8 mouse cellular contexts compared by ENCODE assay signal in genomic region chr5:115156401-115156800, GRCm38 (mm10). TPM values are rescaled to one million over a fixed set of nuclear protein-coding genes. Genes with fewer than 3 reads are reported as not detected.
A peak's percentile ranks its signal among the peaks of the same experiment; 100 is the strongest.
DNase-seq lines count a peak whose midpoint lies in the region; ATAC-seq and TF ChIP-seq lines count a peak whose summit lies in the region.
"Had no signal": no experiment of that assay in that cellular context is flagged by ENCODE, and none has a peak within 500 bp of the region (broad histone marks: within the 10 kb centered on the region; RNA-seq: fewer than 3 reads in every experiment).

No protein-coding gene starts in this region.

- TF ChIP-seq CTCF in lung, postnatal 0 days (IDR thresholded peaks at IDR 0.05): no peak

- H3K9ac ChIP-seq in lung, postnatal 0 days (replicated peaks; ENCODE audit: low read depth): peak overlapping the region; percentile 20; the same call in 1 of the 2 replicates
- H3K9ac ChIP-seq in forebrain, embryonic 12.5 days: peak overlapping the region; percentile 97
- peak overlapping the region; percentile 98 for H3K9ac ChIP-seq in liver, embryonic 11.5 days (ENCODE audit: low read depth, low read length)

- H3K4me2 ChIP-seq in lung, postnatal 0 days (replicated peaks; ENCODE audit: low read depth, low read length): peak overlapping the region; percentile 94
- peak overlapping the region; percentile 79 for H3K4me2 ChIP-seq in forebrain, embryonic 12.5 days
- peak overlapping the region; percentile 94 for H3K4me2 ChIP-seq in liver, embryonic 11.5 days

- DNase-seq in lung, postnatal 0 days (ENCODE audit: low spot score): no peak
- DNase-seq in lung, postnatal 10 days: no peak
- DNase-seq in liver, embryonic 11.5 days (ENCODE audit: low spot score): no peak
- DNase-seq in thymus, postnatal 14 days: peak; percentile 44
- DNase-seq in gastrocnemius, adult 8-10 months (ENCODE audit: low spot score in 2 of 2): no peak
- no peak for DNase-seq in right cerebral cortex, postnatal 25 days

- H3K4me3 ChIP-seq in lung, postnatal 0 days (ENCODE audit: low read depth, low read length): peak overlapping the region; percentile 71
- H3K4me3 ChIP-seq in forebrain, embryonic 12.5 days (replicated peaks): peak overlapping the region; percentile 91
- H3K4me3 ChIP-seq in liver, embryonic 11.5 days (ENCODE audit: low read depth, low read length): peak overlapping the region; percentile 99

- ATAC-seq in lung, postnatal 0 days: no peak
- no peak for ATAC-seq in forebrain, embryonic 12.5 days (ENCODE audit: low FRiP score)
- no peak for ATAC-seq in liver, embryonic 11.5 days (replicated peaks; ENCODE audit: low FRiP score)

- no peaks in the 10 kb centered on the region for H3K36me3 ChIP-seq in lung, postnatal 0 days (ENCODE audit: insufficient read depth, low read length)
- peaks cover 10% of the 10 kb centered on the region; the same call in 1 of the 2 replicates for H3K36me3 ChIP-seq in forebrain, embryonic 12.5 days (replicated peaks)
- no peaks in the 10 kb centered on the region for H3K36me3 ChIP-seq in liver, embryonic 11.5 days (ENCODE audit: control insufficient read depth, insufficient read depth, low read length)

- no peak overlapping the region for H3K27ac ChIP-seq in lung, postnatal 0 days (ENCODE audit: low read length)
- H3K27ac ChIP-seq in forebrain, embryonic 12.5 days: no peak overlapping the region
- peak overlapping the region; percentile 16; the same call in 1 of the 2 replicates for H3K27ac ChIP-seq in liver, embryonic 11.5 days (ENCODE audit: low read depth, low read length)

- peaks cover 24% of the 10 kb centered on the region; the same call in 1 of the 2 replicates for H3K4me1 ChIP-seq in lung, postnatal 0 days (ENCODE audit: insufficient read depth, low read depth, low read length)
- H3K4me1 ChIP-seq in forebrain, embryonic 12.5 days: peaks cover 48% of the 10 kb centered on the region
- peaks cover 54% of the 10 kb centered on the region for H3K4me1 ChIP-seq in liver, embryonic 11.5 days (replicated peaks; ENCODE audit: control insufficient read depth, insufficient read depth, low read length)

- WGBS in lung, postnatal 0 days: 30% methylated on average over 7 of the region's 7 CpGs
- WGBS in forebrain, embryonic 12.5 days: 70% methylated on average over 7 of the region's 7 CpGs
- WGBS in liver, embryonic 11.5 days: 40% methylated on average over 7 of the region's 7 CpGs

- H3K27me3 ChIP-seq in lung, postnatal 0 days (replicated peaks; ENCODE audit: insufficient read depth, low read length): no peaks in the 10 kb centered on the region
- H3K27me3 ChIP-seq in forebrain, embryonic 12.5 days: no peaks in the 10 kb centered on the region
- no peaks in the 10 kb centered on the region for H3K27me3 ChIP-seq in liver, embryonic 11.5 days (replicated peaks; ENCODE audit: control insufficient read depth, insufficient read depth, low read length)

- no peak for TF ChIP-seq EP300 in lung, postnatal 0 days (IDR thresholded peaks at IDR 0.05)

- H3K9me3 ChIP-seq in lung, postnatal 0 days (ENCODE audit: low read length): no peaks in the 10 kb centered on the region
- no peaks in the 10 kb centered on the region for H3K9me3 ChIP-seq in forebrain, embryonic 12.5 days
- no peaks in the 10 kb centered on the region for H3K9me3 ChIP-seq in liver, embryonic 11.5 days (ENCODE audit: control insufficient read depth, low read length)

RNA-seq across cellular contexts. Expression of gene Mlec, which starts 1.6 kb away (rescaled TPM):
- polyA plus RNA-seq in lung, postnatal 0 days (2015; fragmentation: Nextera tagmentation; extraction: Ambion mirVana): 15.0 and 17.5 TPM in 2 replicates
- 50.3 and 50.8 TPM in 2 replicates for polyA plus RNA-seq in forebrain, embryonic 12.5 days (2016; fragmentation: Nextera tagmentation; extraction: Ambion mirVana)
- 56.2 and 59.5 TPM in 2 replicates for polyA plus RNA-seq in liver, embryonic 11.5 days (2014; fragmentation: Nextera tagmentation; extraction: Ambion mirVana)
- 100 to 1,000 TPM; 140 to 220 (median 197) TPM for total RNA-seq in gastrocnemius, adult 8-10 months (2022)

RNA-seq across cellular contexts. Expression of gene Unc119b, which starts 21.6 kb away (rescaled TPM):
- 21.8 and 24.8 TPM in 2 replicates for polyA plus RNA-seq in lung, postnatal 0 days (2015; fragmentation: Nextera tagmentation; extraction: Ambion mirVana)
- 68.6 and 69.8 TPM in 2 replicates for polyA plus RNA-seq in forebrain, embryonic 12.5 days (2016; fragmentation: Nextera tagmentation; extraction: Ambion mirVana)
- polyA plus RNA-seq in liver, embryonic 11.5 days (2014; fragmentation: Nextera tagmentation; extraction: Ambion mirVana): 26.8 and 27.3 TPM in 2 replicates
- 10 to 100 TPM in 2 of 4 experiments, 1 to 10 TPM in 2; 8.6 to 11.7 (median 9.8) TPM for total RNA-seq in gastrocnemius, adult 8-10 months (2022)

RNA-seq across cellular contexts. Expression of gene Acads, which starts 37.3 kb away (rescaled TPM):
- 43.6 and 43.9 TPM in 2 replicates for polyA plus RNA-seq in lung, postnatal 0 days (2015; fragmentation: Nextera tagmentation; extraction: Ambion mirVana)
- 32.7 and 33.0 TPM in 2 replicates for polyA plus RNA-seq in forebrain, embryonic 12.5 days (2016; fragmentation: Nextera tagmentation; extraction: Ambion mirVana)
- polyA plus RNA-seq in liver, embryonic 11.5 days (2014; fragmentation: Nextera tagmentation; extraction: Ambion mirVana): 35.5 and 37.4 TPM in 2 replicates
- total RNA-seq in gastrocnemius, adult 8-10 months (2022): 10 to 100 TPM; 66.4 to 76.7 (median 72.5) TPM

RNA-seq across cellular contexts. Expression of gene Cabp1, which starts 37.8 kb away (rescaled TPM):
- 0.90 and 1.1 TPM in 2 replicates for polyA plus RNA-seq in lung, postnatal 0 days (2015; fragmentation: Nextera tagmentation; extraction: Ambion mirVana)
- polyA plus RNA-seq in forebrain, embryonic 12.5 days (2016; fragmentation: Nextera tagmentation; extraction: Ambion mirVana): 6.0 and 6.1 TPM in 2 replicates
- polyA plus RNA-seq in liver, embryonic 11.5 days (2014; fragmentation: Nextera tagmentation; extraction: Ambion mirVana): 0.89 and 1.4 TPM in 2 replicates
- total RNA-seq in gastrocnemius, adult 8-10 months (2022): 1 to 10 TPM in 1 of 4 experiments, under 1 TPM in 3; 0.22 to 1.1 (median 0.38) TPM
- total RNA-seq: common myeloid progenitor, adult 5-6 weeks had no signal

RNA-seq across cellular contexts. Expression of gene Gm10401, which starts 58.3 kb away (rescaled TPM):
- 32.4 and 32.5 TPM in 2 replicates for polyA plus RNA-seq in lung, postnatal 0 days (2015; fragmentation: Nextera tagmentation; extraction: Ambion mirVana)
- polyA plus RNA-seq in forebrain, embryonic 12.5 days (2016; fragmentation: Nextera tagmentation; extraction: Ambion mirVana): 26.1 and 29.4 TPM in 2 replicates
- 19.5 and 25.1 TPM in 2 replicates for polyA plus RNA-seq in liver, embryonic 11.5 days (2014; fragmentation: Nextera tagmentation; extraction: Ambion mirVana)
- not detected for total RNA-seq in gastrocnemius, adult 8-10 months (2022)

Comparison
In these comparisons a context has a peak if more than half of its experiments do, and no peak if none do; other contexts are left out.
1. H3K9ac ChIP-seq: peak in every context shown above with its lines; median percentile 98 in liver, embryonic 11.5 days; 97 in forebrain, embryonic 12.5 days; 20 in lung, postnatal 0 days.